Mouse (Mus musculus) G1E (cell line): Measurements from ENCODE around the gene Atxn2. TPM values are rescaled to one million over a fixed set of nuclear protein-coding genes. Genes with fewer than 3 reads are reported as not detected.

ENCODE experiments used
- ATAC-seq: 2 replicates; pipeline ENCODE4 v1.8.0; 2016; ENCODE audit warnings: mild to moderate bottlenecking; ENCODE audit not compliant: insufficient number of reproducible peaks, poor library complexity, low FRiP score, severe bottlenecking; ENCODE audit errors: extremely low read depth
- DNase-seq: peaks from one replicate; pipeline ENCODE4 v3.0.0; 2012; ENCODE audit warnings: low spot score
- H3K27me3 ChIP-seq: 2 replicates; pipeline ENCODE4 v1.6.1; 2012; ENCODE audit warnings: mild to moderate bottlenecking, low read length, inconsistent platforms; ENCODE audit not compliant: insufficient read depth
- H3K36me3 ChIP-seq: replicated peaks from 2 replicates; pipeline ENCODE3; 2012; ENCODE audit warnings: mild to moderate bottlenecking, inconsistent platforms
- H3K4me1 ChIP-seq: 2 replicates; pipeline ENCODE4 v1.6.1; 2012; ENCODE audit warnings: low read depth, low read length, inconsistent platforms, mixed read lengths; ENCODE audit not compliant: insufficient read depth
- H3K4me3 ChIP-seq: 2 replicates; pipeline ENCODE4 v1.5.1; 2012; ENCODE audit warnings: low read depth, mild to moderate bottlenecking, inconsistent platforms, low read length, moderate library complexity, mixed read lengths
- H3K9me3 ChIP-seq: replicated peaks from 2 replicates; pipeline ENCODE4 v1.6.1; 2012; ENCODE audit warnings: inconsistent platforms
- CTCF ChIP-seq: IDR thresholded peaks from 2 replicates; pipeline ENCODE4 v1.5.1; 2012; ENCODE audit warnings: low read depth, low read length, inconsistent platforms, mixed read lengths
- GATA1 ChIP-seq: IDR thresholded peaks from 2 replicates; pipeline ENCODE4 v1.6.1; 2012; ENCODE audit warnings: borderline replicate concordance, low read length, inconsistent platforms, mixed read lengths
- GATA2 ChIP-seq: IDR thresholded peaks from 2 replicates; pipeline ENCODE4 v1.6.1; 2012; ENCODE audit warnings: low read depth, low read length, inconsistent platforms, borderline replicate concordance
- POLR2AphosphoS5 ChIP-seq: IDR thresholded peaks from 2 replicates; pipeline ENCODE4 v1.6.1; 2012; ENCODE audit warnings: low read depth, low read length, inconsistent platforms; ENCODE audit not compliant: insufficient replicate concordance
- TAL1 ChIP-seq: conservative IDR thresholded peaks from 2 replicates; pipeline ENCODE4 v1.6.1; 2012; ENCODE audit warnings: low read depth, low read length, inconsistent platforms, mixed read lengths
- polyA plus RNA-seq: library from polyadenylated mRNA; stranded (reverse); fragments of >175 nt; gene quantifications from 2 replicates; pipeline ENCODE4 v1.2.3, GENCODE M21; 2012
- total RNA-seq, 2 experiments: library from RNA; stranded (forward) in 1 of 2; stranded (reverse) in 1 of 2; fragments of 200-1000 nt in 1 of 2; fragments of >200 nt in 1 of 2; fragmentation: Nextera tagmentation in 1 of 2; gene quantifications; 2 replicates each; pipeline ENCODE4 v1.2.3; 2014 to 2017

Atxn2 gene
- total and polyA plus RNA-seq, 3 experiments = 38.0 to 151 (median 57.5) TPM

- Histone ChIP-seq H3K9me3 (no peaks in the 10 kb centered on the region), H3K27me3 (peaks cover 32% of the 10 kb centered on the region), H3K4me3 (no peak overlapping the region), H3K4me1 (no peaks in the 10 kb centered on the region; the same call in 1 of the 2 replicates), H3K36me3 (peaks cover 11% of the 10 kb centered on the region)
- TF ChIP-seq CTCF (no peak), GATA2 (no peak), POLR2AphosphoS5 (no peak), GATA1 (no peak), TAL1 (no peak)
- no peak for DNase-seq
- no peak for ATAC-seq
These were observed 147.3 kb downstream of the Atxn2 start for GRCm38 (mm10) chr5:121858427-121858826.

GRCm38 (mm10) chr5:121861964-121862363 is 150.8 kb downstream of the Atxn2 start:
- Histone ChIP-seq H3K9me3 (no peaks in the 10 kb centered on the region), H3K4me3 (no peak overlapping the region), H3K4me1 (peaks cover 2% of the 10 kb centered on the region; the same call in 1 of the 2 replicates), H3K36me3 (no peaks in the 10 kb centered on the region), H3K27me3 (peaks cover 34% of the 10 kb centered on the region)
- no peak for DNase-seq
- TF ChIP-seq CTCF (no peak), POLR2AphosphoS5 (no peak), GATA1 (no peak), GATA2 (no peak), TAL1 (no peak)
- no peak for ATAC-seq

- H3K4me3 ChIP-seq = no peak overlapping the region
- ATAC-seq (no peak), DNase-seq (no peak)
- TF ChIP-seq CTCF = no peak
- no peaks in the 10 kb centered on the region for H3K9me3 ChIP-seq
- H3K27me3 ChIP-seq = peaks cover 32% of the 10 kb centered on the region; the same call in 1 of the 2 replicates
- peaks cover 6% of the 10 kb centered on the region; the same call in 1 of the 2 replicates for H3K4me1 ChIP-seq
- no peaks in the 10 kb centered on the region for H3K36me3 ChIP-seq
These were observed 153.2 kb downstream of the Atxn2 start for GRCm38 (mm10) chr5:121864330-121864729.

Other genes starting within 250 kb of the Atxn2 start
- not detected in 2 replicates for gene Adam1b, start 207.9 kb upstream of the Atxn2 start, total RNA-seq (2014; fragmentation: Nextera tagmentation)
- not detected in 2 replicates for gene Adam1b, start 207.9 kb upstream of the Atxn2 start, total RNA-seq (2017)
- gene Adam1b, start 207.9 kb upstream of the Atxn2 start, polyA plus RNA-seq = not detected in 2 replicates
- gene Adam1a, start 165.9 kb upstream of the Atxn2 start, total RNA-seq (2014; fragmentation: Nextera tagmentation) = 4.4 and 5.1 TPM in 2 replicates
- 3.0 and 3.5 TPM in 2 replicates for gene Adam1a, start 165.9 kb upstream of the Atxn2 start, total RNA-seq (2017)
- 0.17 and 0.18 TPM in 2 replicates for gene Adam1a, start 165.9 kb upstream of the Atxn2 start, polyA plus RNA-seq
- gene Gm42878, start 165.9 kb upstream of the Atxn2 start, total RNA-seq (2014; fragmentation: Nextera tagmentation) = not detected in 2 replicates
- gene Gm42878, start 165.9 kb upstream of the Atxn2 start, total RNA-seq (2017) = 0.17 TPM in 1 of 2 replicates, not detected in the other
- not detected in 2 replicates for gene Gm42878, start 165.9 kb upstream of the Atxn2 start, polyA plus RNA-seq
- 67.3 and 84.6 TPM in 2 replicates for gene Mapkapk5, start 165.4 kb upstream of the Atxn2 start, total RNA-seq (2014; fragmentation: Nextera tagmentation)
- 86.8 and 102 TPM in 2 replicates for gene Mapkapk5, start 165.4 kb upstream of the Atxn2 start, total RNA-seq (2017)
- 51.6 and 66.6 TPM in 2 replicates for gene Mapkapk5, start 165.4 kb upstream of the Atxn2 start, polyA plus RNA-seq
- gene Aldh2, start 117.5 kb upstream of the Atxn2 start, total RNA-seq (2014; fragmentation: Nextera tagmentation) = 38.7 and 45.7 TPM in 2 replicates
- 82.9 and 117 TPM in 2 replicates for gene Aldh2, start 117.5 kb upstream of the Atxn2 start, total RNA-seq (2017)
- gene Aldh2, start 117.5 kb upstream of the Atxn2 start, polyA plus RNA-seq = 122 and 123 TPM in 2 replicates
- 4.9 and 5.5 TPM in 2 replicates for gene Acad12, start 92.4 kb upstream of the Atxn2 start, total RNA-seq (2014; fragmentation: Nextera tagmentation)
- gene Acad12, start 92.4 kb upstream of the Atxn2 start, total RNA-seq (2017) = 2.7 and 4.3 TPM in 2 replicates
- 1.1 and 1.2 TPM in 2 replicates for gene Acad12, start 92.4 kb upstream of the Atxn2 start, polyA plus RNA-seq
- 10.3 and 17.3 TPM in 2 replicates for gene Acad10, start 50.8 kb upstream of the Atxn2 start, total RNA-seq (2014; fragmentation: Nextera tagmentation)
- 5.6 and 7.4 TPM in 2 replicates for gene Acad10, start 50.8 kb upstream of the Atxn2 start, total RNA-seq (2017)
- gene Acad10, start 50.8 kb upstream of the Atxn2 start, polyA plus RNA-seq = 4.4 and 7.2 TPM in 2 replicates
- gene Brap, start 50.8 kb upstream of the Atxn2 start, total RNA-seq (2014; fragmentation: Nextera tagmentation) = 29.9 and 30.0 TPM in 2 replicates
- 63.4 and 70.1 TPM in 2 replicates for gene Brap, start 50.8 kb upstream of the Atxn2 start, total RNA-seq (2017)
- gene Brap, start 50.8 kb upstream of the Atxn2 start, polyA plus RNA-seq = 10.6 and 12.8 TPM in 2 replicates
- gene Sh2b3, start 126.3 kb downstream of the Atxn2 start, total RNA-seq (2014; fragmentation: Nextera tagmentation) = 20.4 and 25.7 TPM in 2 replicates
- 16.3 and 20.3 TPM in 2 replicates for gene Sh2b3, start 126.3 kb downstream of the Atxn2 start, total RNA-seq (2017)
- 122 and 186 TPM in 2 replicates for gene Sh2b3, start 126.3 kb downstream of the Atxn2 start, polyA plus RNA-seq
- gene Pheta1, start 137.6 kb downstream of the Atxn2 start, total RNA-seq (2014; fragmentation: Nextera tagmentation) = 0.92 and 2.6 TPM in 2 replicates
- 2.5 and 2.6 TPM in 2 replicates for gene Pheta1, start 137.6 kb downstream of the Atxn2 start, total RNA-seq (2017)
- gene Pheta1, start 137.6 kb downstream of the Atxn2 start, polyA plus RNA-seq = 13.3 and 17.6 TPM in 2 replicates